Mouse (Mus musculus) hindbrain, embryonic 14.5 days (tissue): ENCODE results near the gene P4hb. TPM values are rescaled to one million over a fixed set of nuclear protein-coding genes. Genes with fewer than 3 reads are reported as not detected.

ENCODE experiments used
- ATAC-seq: fragments of 200-750 bp; cut with Nextera tagmentation; 2 replicates; pipeline ENCODE4 v1.8.0; 2017; ENCODE audit warnings: moderate number of reproducible peaks, mild to moderate bottlenecking, moderate TSS enrichment, moderate library complexity; ENCODE audit not compliant: low FRiP score
- DNase-seq: peaks from one replicate; pipeline ENCODE4 v3.0.0-alpha.2; 2015; ENCODE audit warnings: low spot score
- H3K27ac ChIP-seq: fragments of 300-500 bp; sonication (generic); 2 replicates; pipeline ENCODE4 v1.5.1; 2014; ENCODE audit warnings: mild to moderate bottlenecking, moderate library complexity
- H3K27me3 ChIP-seq: fragments of 300-500 bp; sonication (generic); 2 replicates; pipeline ENCODE4 v1.6.1; 2014; ENCODE audit warnings: mild to moderate bottlenecking, low read length, mixed read lengths; ENCODE audit not compliant: control insufficient read depth, insufficient read depth
- H3K36me3 ChIP-seq: fragments of 300-500 bp; sonication (generic); replicated peaks from 2 replicates; pipeline ENCODE4 v1.6.1; 2014; ENCODE audit not compliant: control insufficient read depth, insufficient read depth
- H3K4me1 ChIP-seq: fragments of 300-500 bp; sonication (generic); replicated peaks from 2 replicates; pipeline ENCODE4 v1.6.1; 2014; ENCODE audit warnings: antibody characterized with exemption, low read length, mixed read lengths; ENCODE audit not compliant: control insufficient read depth, insufficient read depth
- H3K4me2 ChIP-seq: fragments of 300-500 bp; sonication (generic); replicated peaks from 2 replicates; pipeline ENCODE4 v1.6.1; 2014; ENCODE audit warnings: mild to moderate bottlenecking, moderate library complexity
- H3K4me3 ChIP-seq: fragments of 300-500 bp; sonication (generic); replicated peaks from 2 replicates; pipeline ENCODE4 v1.5.1; 2014; ENCODE audit warnings: mild to moderate bottlenecking, low read length
- H3K9ac ChIP-seq: fragments of 300-500 bp; sonication (generic); 2 replicates; pipeline ENCODE4 v1.6.1; 2014
- H3K9me3 ChIP-seq: fragments of 300-500 bp; sonication (generic); 2 replicates; pipeline ENCODE4 v1.6.1; 2016; ENCODE audit warnings: low read length; ENCODE audit not compliant: control insufficient read depth
- WGBS: fragments of 180-500 bp; shearing (Covaris S2); extraction: QIAGEN DNeasy Blood & Tissue Kit; methylation state at CpG from one replicate; pipeline ENCODE4 v1.1.7; 2014; 5-methylcytosine and 5-hydroxymethylcytosine counted together
- polyA plus RNA-seq: library from polyadenylated mRNA; unstranded; fragments of >200 nt; fragmentation: Nextera tagmentation; extraction: Ambion mirVana; gene quantifications from 2 replicates; pipeline ENCODE4 v1.2.1, GENCODE M21; 2014

The P4hb gene
- polyA plus RNA-seq, 1 experiment from 2014 or later, result 295 TPM

GRCm38 (mm10) chr11:120538485-120538884 is 34.6 kb downstream of the P4hb start:
- H3K36me3 ChIP-seq, result peaks cover 22% of the 10 kb centered on the region
- DNase-seq (no peak), ATAC-seq (no peak)
- peaks cover 20% of the 10 kb centered on the region for H3K4me1 ChIP-seq
- H3K4me2 ChIP-seq, result no peak overlapping the region
- 54% methylated on average over 3 of the region's 3 CpGs for WGBS
- H3K9me3 ChIP-seq, result no peaks in the 10 kb centered on the region
- H3K27me3 ChIP-seq, result peaks cover 8% of the 10 kb centered on the region
- peak overlapping the region; percentile 78 for H3K27ac ChIP-seq
- H3K4me3 ChIP-seq, result no peak overlapping the region
- no peak overlapping the region; the same call in 1 of the 2 replicates for H3K9ac ChIP-seq

GRCm38 (mm10) chr11:120535804-120536203 is 37.2 kb downstream of the P4hb start:
- Histone ChIP-seq H3K36me3 (no peaks in the 10 kb centered on the region), H3K27me3 (peaks cover 35% of the 10 kb centered on the region), H3K9me3 (no peaks in the 10 kb centered on the region), H3K4me2 (no peak overlapping the region), H3K4me3 (no peak overlapping the region), H3K27ac (no peak overlapping the region), H3K9ac (no peak overlapping the region), H3K4me1 (peaks cover 20% of the 10 kb centered on the region)
- WGBS, result 78% methylated on average over 3 of the region's 3 CpGs
- no peak for DNase-seq
- ATAC-seq, result no peak

GRCm38 (mm10) chr11:120535145-120535544 is 37.9 kb downstream of the P4hb start:
- Histone ChIP-seq H3K9me3 (no peaks in the 10 kb centered on the region), H3K27ac (no peak overlapping the region), H3K36me3 (no peaks in the 10 kb centered on the region), H3K9ac (no peak overlapping the region), H3K4me3 (no peak overlapping the region), H3K4me2 (no peak overlapping the region), H3K27me3 (peaks cover 42% of the 10 kb centered on the region), H3K4me1 (peaks cover 22% of the 10 kb centered on the region)
- DNase-seq, result no peak
- 75% methylated on average over 3 of the region's 3 CpGs for WGBS
- no peak for ATAC-seq

GRCm38 (mm10) chr11:120534093-120534492 is 39.0 kb downstream of the P4hb start:
- Histone ChIP-seq H3K36me3 (no peaks in the 10 kb centered on the region), H3K9ac (no peak overlapping the region), H3K4me1 (peaks cover 12% of the 10 kb centered on the region), H3K4me3 (no peak overlapping the region), H3K27me3 (peaks cover 52% of the 10 kb centered on the region), H3K27ac (no peak overlapping the region), H3K9me3 (no peaks in the 10 kb centered on the region), H3K4me2 (no peak overlapping the region)
- ATAC-seq (no peak), DNase-seq (no peak)
- 89% methylated on average over 8 of the region's 8 CpGs for WGBS

GRCm38 (mm10) chr11:120531646-120532045 is 41.4 kb downstream of the P4hb start:
- Histone ChIP-seq H3K4me1 (peaks cover 4% of the 10 kb centered on the region; the same call in 1 of the 2 replicates), H3K27ac (no peak overlapping the region), H3K9me3 (no peaks in the 10 kb centered on the region), H3K4me2 (no peak overlapping the region), H3K27me3 (peaks cover 67% of the 10 kb centered on the region), H3K4me3 (no peak overlapping the region), H3K9ac (no peak overlapping the region), H3K36me3 (no peaks in the 10 kb centered on the region)
- no peak for DNase-seq
- WGBS, result 33% methylated on average over 9 of the region's 9 CpGs
- no peak for ATAC-seq

- no peaks in the 10 kb centered on the region for H3K36me3 ChIP-seq
- peak within 1 kb of the TSS; percentile 50 for H3K9ac ChIP-seq
- peak within 1 kb of the TSS; percentile 57 for H3K4me2 ChIP-seq
- no peak for ATAC-seq
- H3K27me3 ChIP-seq, result peaks cover 67% of the 10 kb centered on the region
- no peak within 1 kb of the TSS for H3K27ac ChIP-seq
- 8% methylated on average over 52 of the region's 62 CpGs for WGBS
- peaks cover 4% of the 10 kb centered on the region; the same call in 1 of the 2 replicates for H3K4me1 ChIP-seq
- DNase-seq, result no peak
- H3K4me3 ChIP-seq, result peak within 1 kb of the TSS; percentile 33
- no peaks in the 10 kb centered on the region for H3K9me3 ChIP-seq
Observed at GRCm38 (mm10) chr11:120530085-120530964, 42.7 kb downstream of the P4hb start, which contains the start of gene Gcgr. TSS of gene Gcgr (plus strand) at chr11:120530699.

- Histone ChIP-seq H3K9ac (no peak overlapping the region), H3K27me3 (peaks cover 61% of the 10 kb centered on the region), H3K9me3 (no peaks in the 10 kb centered on the region), H3K4me3 (no peak overlapping the region), H3K4me2 (no peak overlapping the region), H3K4me1 (peaks cover 4% of the 10 kb centered on the region; the same call in 1 of the 2 replicates), H3K36me3 (no peaks in the 10 kb centered on the region), H3K27ac (no peak overlapping the region)
- ATAC-seq (no peak), DNase-seq (no peak)
- 50% methylated on average over 4 of the region's 4 CpGs for WGBS
Observed at GRCm38 (mm10) chr11:120528903-120529302, 44.1 kb downstream of the P4hb start.

- H3K36me3 ChIP-seq, result no peaks in the 10 kb centered on the region
- ATAC-seq (no peak), DNase-seq (no peak)
- H3K4me2 ChIP-seq, result no peak overlapping the region
- no peaks in the 10 kb centered on the region for H3K9me3 ChIP-seq
- 85% methylated on average over 9 of the region's 9 CpGs for WGBS
- H3K27ac ChIP-seq, result no peak overlapping the region
- peaks cover 52% of the 10 kb centered on the region for H3K27me3 ChIP-seq
- H3K9ac ChIP-seq, result no peak overlapping the region
- H3K4me3 ChIP-seq, result no peak overlapping the region
- H3K4me1 ChIP-seq, result peaks cover 4% of the 10 kb centered on the region; the same call in 1 of the 2 replicates
Observed at GRCm38 (mm10) chr11:120527690-120528354, 45.2 kb downstream of the P4hb start.

GRCm38 (mm10) chr11:120525959-120526358 is 47.1 kb downstream of the P4hb start:
- Histone ChIP-seq H3K9me3 (no peaks in the 10 kb centered on the region), H3K4me2 (no peak overlapping the region), H3K4me3 (no peak overlapping the region), H3K4me1 (peaks cover 4% of the 10 kb centered on the region; the same call in 1 of the 2 replicates), H3K27ac (no peak overlapping the region), H3K9ac (no peak overlapping the region), H3K27me3 (peaks cover 34% of the 10 kb centered on the region), H3K36me3 (no peaks in the 10 kb centered on the region)
- DNase-seq, result no peak
- WGBS, result 80% methylated on average over 2 of the region's 2 CpGs
- ATAC-seq, result no peak
